Mouse (Mus musculus) lung, adult 2 months (tissue): ENCODE results near the gene Senp2. TPM values are rescaled to one million over a fixed set of nuclear protein-coding genes. Genes with fewer than 3 reads are reported as not detected.

Experiments
- DNase-seq: peaks from one replicate; pipeline ENCODE4 v3.0.0; 2022
- H3K4me1 ChIP-seq: fragments of 200-500 bp; 2 replicates; pipeline ENCODE4 v1.6.1; 2011; ENCODE audit warnings: low read length; ENCODE audit not compliant: control insufficient read depth, insufficient read depth
- H3K4me3 ChIP-seq: fragments of 200-500 bp; replicated peaks from 2 replicates; pipeline ENCODE3; 2011; ENCODE audit warnings: low read depth, mild to moderate bottlenecking, control low read depth, low read length; ENCODE audit errors: extremely low read depth
- CTCF ChIP-seq: fragments of 200-500 bp; IDR thresholded peaks from 2 replicates; pipeline ENCODE4 v1.5.1; 2011; ENCODE audit warnings: mild to moderate bottlenecking, low read length, control low read depth; ENCODE audit not compliant: insufficient read depth
- POLR2A ChIP-seq: fragments of 200-500 bp; IDR thresholded peaks from 2 replicates; pipeline ENCODE4 v1.6.1; 2011; ENCODE audit warnings: low read depth, mild to moderate bottlenecking, control low read depth, low read length, borderline replicate concordance; ENCODE audit errors: extremely low read depth
- WGBS: fragments of 180-500 bp; shearing (Covaris S2); methylation state at CpG from one replicate; pipeline ENCODE4 v1.1.7; 2018; 5-methylcytosine and 5-hydroxymethylcytosine counted together
- polyA plus RNA-seq: library from polyadenylated mRNA; depleted of rRNA; stranded (reverse); fragments of >200 nt; gene quantifications from 2 replicates; pipeline ENCODE4 v1.2.3, GENCODE M21; 2012; rRNA removed

Senp2 gene
- 8.1 and 13.7 TPM in 2 replicates for polyA plus RNA-seq

DNA sequence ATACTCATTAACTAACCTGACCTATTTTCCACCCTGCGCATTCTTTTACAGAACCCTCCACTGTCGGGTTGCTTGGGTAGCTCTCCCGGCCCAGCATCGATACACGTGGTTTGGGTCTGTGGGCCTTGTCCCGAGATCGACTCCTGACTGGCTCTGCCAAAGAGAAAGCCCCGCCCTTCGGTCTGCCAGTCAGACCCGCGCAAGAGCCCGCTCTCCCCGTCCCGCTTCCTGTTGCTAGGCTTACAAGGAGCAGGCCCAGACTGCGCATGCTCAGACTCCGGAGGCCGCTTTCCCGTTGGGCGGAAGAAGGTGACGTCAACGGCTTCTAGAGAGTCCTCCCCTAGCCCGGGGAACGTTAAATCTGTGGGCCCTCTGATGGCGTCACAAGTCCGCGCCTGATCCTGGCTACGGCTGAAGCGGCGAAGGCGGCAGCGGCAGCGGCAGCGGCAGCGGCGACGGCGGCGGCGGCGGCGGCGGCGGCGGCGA, at the start of gene Senp2:
TSS of gene Senp2 (plus strand) at position 386 of the 486 bp plus-strand sequence.
- Histone ChIP-seq H3K4me1 (peaks cover 5% of the 10 kb centered on the region), H3K4me3 (peak within 1 kb of the TSS; percentile 79)
- WGBS = under 1% methylated on average over 45 of the region's 45 CpGs
- no peak for TF ChIP-seq CTCF
- TF ChIP-seq POLR2A = peak; percentile 54; the same call in 1 of the 2 replicates
- peak; percentile 99 for DNase-seq

DNA sequence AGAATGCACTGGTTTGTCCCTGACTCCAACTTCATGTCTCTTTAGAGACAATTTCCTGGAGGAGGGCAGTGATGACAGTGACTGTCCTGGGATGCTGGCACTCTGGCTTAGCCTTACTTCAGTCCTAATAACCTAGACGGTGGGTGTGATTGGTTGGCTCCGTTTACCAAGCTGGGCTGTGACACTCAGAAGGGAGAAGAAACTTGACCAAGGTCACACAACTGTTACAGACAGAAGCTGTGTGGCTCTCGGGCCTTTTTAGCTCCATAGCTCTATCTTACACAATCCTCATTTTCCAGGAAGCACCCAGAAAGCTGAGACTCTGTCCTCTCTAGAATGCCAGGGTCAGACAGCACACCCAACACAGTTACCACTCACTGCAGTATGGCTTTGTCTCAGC, 43.7 kb upstream of the Senp2 start:
- Histone ChIP-seq H3K4me1 (no peaks in the 10 kb centered on the region), H3K4me3 (no peak overlapping the region)
- TF ChIP-seq CTCF (no peak), POLR2A (no peak)
- WGBS = 72% methylated on average over 3 of the region's 3 CpGs
- DNase-seq = no peak

DNA sequence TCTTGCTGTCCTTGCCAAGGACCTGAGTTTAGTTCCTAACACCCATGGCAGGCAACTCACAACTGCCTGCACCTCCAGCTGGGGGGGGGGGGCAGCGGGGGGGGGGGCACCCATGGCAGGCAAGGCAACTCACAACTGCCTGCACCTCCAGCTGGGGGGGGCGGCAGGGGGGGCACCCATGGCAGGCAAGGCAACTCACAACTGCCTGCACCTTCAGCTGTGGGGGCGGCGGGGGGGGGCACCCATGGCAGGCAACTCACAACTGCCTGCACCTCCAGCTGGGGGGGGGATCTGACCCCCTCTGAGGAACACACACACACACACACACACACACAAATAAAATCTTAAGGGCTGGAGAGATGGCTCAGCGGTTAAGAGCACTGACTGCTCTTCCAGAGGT, 39.4 kb upstream of the Senp2 start:
- 71% methylated on average over 5 of the region's 5 CpGs for WGBS
- TF ChIP-seq CTCF (no peak), POLR2A (no peak)
- H3K4me1 ChIP-seq = 0 out of 2 replicates have a peak, but pooled peaks cover 2% of the 10 kb centered on the region
- no peak for DNase-seq
- no peak overlapping the region for H3K4me3 ChIP-seq

DNA sequence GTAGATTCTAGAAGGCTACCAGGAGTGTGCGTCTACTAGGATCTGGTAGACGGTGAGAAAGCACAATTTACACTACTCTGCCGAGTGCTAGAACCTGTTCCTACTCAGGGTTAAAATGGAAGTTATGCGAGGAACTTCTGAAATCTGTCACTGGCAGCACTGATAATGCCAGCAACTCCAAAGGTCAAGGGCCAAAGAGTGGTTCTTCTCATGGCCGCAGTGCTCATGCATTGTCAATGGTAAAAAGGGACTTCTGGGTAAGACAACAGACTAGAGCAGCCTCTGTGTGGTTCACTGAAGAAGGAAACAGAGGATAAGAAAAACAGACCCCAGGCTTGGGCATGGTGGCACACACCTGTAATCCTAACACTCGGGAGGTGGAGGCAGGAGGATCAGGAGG, 38.7 kb upstream of the Senp2 start:
- Histone ChIP-seq H3K4me3 (no peak overlapping the region), H3K4me1 (0 out of 2 replicates have a peak, but pooled peaks cover 2% of the 10 kb centered on the region)
- TF ChIP-seq CTCF = no peak
- no peak for TF ChIP-seq POLR2A
- no peak for DNase-seq
- WGBS = 74% methylated on average over 6 of the region's 6 CpGs

DNA sequence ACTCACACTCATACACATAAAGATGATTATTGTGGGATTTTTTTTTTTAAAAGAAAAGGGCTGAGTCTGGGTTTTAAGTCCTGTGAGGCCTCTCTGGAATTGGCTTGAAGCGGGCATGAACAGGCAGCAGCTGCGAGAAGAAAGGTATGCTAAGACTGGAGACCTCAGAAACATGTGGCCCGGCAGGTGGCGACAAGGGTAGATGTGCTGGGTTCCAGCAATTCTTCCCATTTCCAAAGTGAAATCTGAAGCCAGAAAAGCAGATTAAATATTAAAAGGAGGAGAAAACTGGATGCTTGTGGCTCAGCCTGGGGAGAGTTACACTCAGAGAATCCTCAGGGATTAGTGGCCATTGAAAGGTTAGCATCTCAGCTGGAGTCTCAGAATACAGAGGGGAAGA, 37.8 kb upstream of the Senp2 start:
- H3K4me1 ChIP-seq = 0 out of 2 replicates have a peak, but pooled peaks cover 2% of the 10 kb centered on the region
- no peak for DNase-seq
- TF ChIP-seq POLR2A (no peak), CTCF (0 out of 2 replicates have a peak, but pooled peaks have one; percentile 12)
- H3K4me3 ChIP-seq = no peak overlapping the region
- WGBS = 56% methylated on average over 4 of the region's 4 CpGs

DNA sequence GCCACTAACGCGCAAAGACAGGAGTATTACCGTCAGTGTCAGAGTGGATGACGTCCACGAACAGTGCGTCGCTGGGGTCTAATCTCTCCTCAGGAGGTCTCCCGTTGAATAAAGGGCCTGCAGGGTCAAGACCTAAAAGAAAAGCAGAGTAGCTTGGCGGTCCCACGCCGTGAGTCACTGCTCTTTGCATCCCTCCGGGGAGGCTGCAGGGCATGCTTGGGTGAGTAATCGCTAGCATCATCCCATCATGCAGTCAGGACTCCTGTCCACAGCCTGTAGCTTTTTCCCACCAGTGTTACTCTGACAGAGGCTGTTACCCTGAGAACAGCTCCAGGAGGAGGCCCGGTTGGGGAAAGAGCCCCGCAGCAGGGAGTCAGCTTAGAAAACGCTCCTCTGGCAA, 33.1 kb upstream of the Senp2 start:
- 0 out of 2 replicates have a peak, but pooled peaks cover 2% of the 10 kb centered on the region for H3K4me1 ChIP-seq
- no peak for TF ChIP-seq CTCF
- no peak overlapping the region for H3K4me3 ChIP-seq
- DNase-seq = no peak
- 15% methylated on average over 16 of the region's 16 CpGs for WGBS

DNA sequence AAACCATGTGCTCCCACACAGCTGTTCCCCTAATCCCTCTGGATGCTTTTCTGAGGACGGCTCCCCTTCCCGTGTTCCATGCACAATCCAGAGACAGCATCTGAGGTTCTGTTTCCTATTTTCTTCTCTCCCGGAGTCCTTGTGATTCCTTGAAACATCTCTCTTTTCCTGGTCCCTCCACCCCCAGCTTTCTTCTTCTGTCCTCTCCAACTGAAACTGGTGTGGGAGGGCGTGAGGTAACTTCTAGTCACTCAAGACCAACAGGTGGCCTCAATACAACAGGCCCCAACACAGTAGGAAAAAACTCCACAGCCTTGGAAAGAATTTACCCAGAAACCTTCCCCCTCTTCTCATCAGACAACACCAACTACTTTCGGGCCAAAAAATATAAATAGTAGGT, 31.9 kb upstream of the Senp2 start:
- WGBS = 67% methylated on average over 5 of the region's 5 CpGs
- DNase-seq = no peak
- H3K4me3 ChIP-seq = no peak overlapping the region
- TF ChIP-seq CTCF (no peak), POLR2A (no peak)
- 0 out of 2 replicates have a peak, but pooled peaks cover 2% of the 10 kb centered on the region for H3K4me1 ChIP-seq

DNA sequence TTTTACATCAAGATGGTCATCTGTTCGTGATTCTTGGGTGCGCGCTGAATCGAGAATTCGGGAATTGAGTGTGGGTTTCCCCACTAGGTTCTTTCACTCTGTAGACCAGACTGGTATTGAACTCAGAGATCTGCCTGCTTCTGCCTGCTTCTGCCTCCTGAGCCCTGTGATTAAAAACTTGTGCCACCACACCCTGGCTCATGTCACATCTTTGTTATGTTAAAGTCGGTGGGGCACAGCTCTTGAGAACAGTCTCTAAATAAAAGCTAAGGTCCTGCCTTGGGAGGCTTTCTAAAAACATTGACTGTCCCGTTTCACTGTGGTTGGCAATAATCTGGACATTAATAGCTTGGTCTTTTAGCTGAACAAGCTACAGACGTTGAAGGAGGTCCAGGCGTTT, 26.1 kb upstream of the Senp2 start:
- DNase-seq = no peak
- no peak for TF ChIP-seq POLR2A
- Histone ChIP-seq H3K4me3 (no peak overlapping the region), H3K4me1 (no peaks in the 10 kb centered on the region)
- WGBS = 91% methylated on average over 9 of the region's 9 CpGs

DNA sequence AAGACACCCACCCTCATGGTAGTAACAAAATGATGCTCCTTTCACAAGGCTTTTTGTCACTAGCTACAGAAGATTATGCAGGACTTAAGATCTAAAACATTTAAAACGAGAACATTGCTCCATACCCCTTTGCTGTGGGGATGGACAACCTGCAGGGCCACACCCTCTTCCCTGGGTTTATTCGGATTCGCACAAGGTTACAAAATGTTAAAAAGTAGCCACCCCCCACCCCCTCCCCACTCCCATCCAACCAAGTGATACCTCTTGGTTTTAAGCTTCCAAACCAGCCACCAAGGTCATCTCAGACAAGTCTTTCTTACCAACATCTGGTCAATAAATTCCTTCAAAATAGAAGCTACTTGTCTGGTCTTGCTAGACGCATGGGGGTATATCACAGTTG, 25.7 kb upstream of the Senp2 start:
- WGBS = 97% methylated on average over 4 of the region's 4 CpGs
- H3K4me1 ChIP-seq = no peaks in the 10 kb centered on the region
- no peak for DNase-seq
- no peak overlapping the region for H3K4me3 ChIP-seq
- TF ChIP-seq POLR2A (no peak), CTCF (no peak)

DNA sequence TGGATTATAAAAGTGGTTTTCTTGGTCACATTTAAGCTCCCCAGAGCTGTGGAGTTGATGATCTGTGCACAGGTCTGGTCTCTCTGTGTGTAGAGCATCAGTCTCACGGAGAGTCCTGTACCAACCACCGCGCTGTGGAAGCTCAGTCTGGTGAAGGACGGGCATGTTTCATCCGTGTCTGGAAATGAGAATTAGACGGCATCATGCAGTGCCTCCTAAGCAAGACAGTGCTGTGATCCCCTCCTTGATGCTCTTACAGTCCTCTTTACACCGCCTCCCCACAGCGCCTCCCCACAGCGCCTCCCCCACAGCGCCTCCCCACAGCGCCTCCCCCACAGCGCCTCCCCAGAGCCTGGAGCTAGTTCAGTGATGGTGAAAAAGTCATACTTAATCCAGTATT, 25.2 kb upstream of the Senp2 start:
- Histone ChIP-seq H3K4me1 (no peaks in the 10 kb centered on the region), H3K4me3 (no peak overlapping the region)
- 88% methylated on average over 12 of the region's 12 CpGs for WGBS
- no peak for DNase-seq
- TF ChIP-seq POLR2A = no peak
- TF ChIP-seq CTCF = no peak
